Mouse (Mus musculus): Measurements from ENCODE around the gene P2rx3. TPM values are rescaled to one million over a fixed set of nuclear protein-coding genes. Genes with fewer than 3 reads are reported as not detected.

Gene P2rx3
- polyA plus RNA-seq, 1 experiment, result 0.42 TPM

DNA sequence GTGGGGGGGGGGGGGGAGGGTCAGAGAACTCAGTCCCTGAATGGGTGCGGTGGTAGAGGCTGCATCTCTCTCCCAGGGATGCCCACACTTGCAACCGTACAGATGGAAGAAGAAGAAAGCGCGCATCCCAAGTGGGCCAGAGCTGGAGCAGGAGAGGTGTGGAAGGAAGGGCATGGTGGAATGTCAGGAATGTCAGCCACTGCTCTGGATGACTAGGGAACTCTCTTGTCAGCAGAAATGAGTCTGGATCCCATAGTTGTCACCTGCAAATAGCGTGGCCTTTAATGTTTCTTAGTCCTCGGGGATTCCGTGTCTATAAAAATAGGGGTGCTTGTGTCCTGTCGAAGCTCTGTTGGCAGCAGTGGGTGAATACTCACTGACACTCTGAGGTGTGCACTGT is 34.7 kb downstream of the P2rx3 start:
- no peak overlapping the region for H3K27ac ChIP-seq (ENCODE audit: insufficient read depth, low read depth, low read length)
- TF ChIP-seq POLR2A (IDR thresholded peaks at IDR 0.05; ENCODE audit: borderline replicate concordance, low read depth, low read length) (no peak), CTCF (IDR thresholded peaks at IDR 0.05; ENCODE audit: low read depth, low read length) (no peak)
- peaks cover 11% of the 10 kb centered on the region for H3K4me1 ChIP-seq (ENCODE audit: control insufficient read depth, insufficient read depth, low read length)
- H3K4me3 ChIP-seq (ENCODE audit: insufficient read depth, low read length), result no peak overlapping the region

DNA sequence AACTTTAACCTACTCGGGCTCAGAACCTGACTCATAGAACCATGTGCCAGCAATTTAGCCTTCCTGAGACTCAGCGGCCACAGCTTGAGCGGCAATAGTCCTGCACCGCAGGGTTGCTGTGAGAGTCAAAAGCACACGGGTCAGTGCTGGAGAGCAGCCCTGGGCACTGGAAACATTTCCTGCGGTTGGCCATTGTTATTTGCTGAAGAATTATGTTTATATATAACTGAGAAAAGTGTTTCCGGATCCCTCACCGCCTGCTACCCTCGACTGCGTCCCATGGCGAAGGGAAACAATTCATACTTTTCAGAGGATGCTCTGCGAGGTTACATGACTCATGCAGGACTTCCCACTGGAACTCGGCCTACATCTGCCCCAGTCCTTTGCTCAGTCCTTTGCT is 35.8 kb downstream of the P2rx3 start:
- Histone ChIP-seq H3K4me3 (ENCODE audit: insufficient read depth, low read length) (no peak overlapping the region), H3K27ac (ENCODE audit: insufficient read depth, low read depth, low read length) (no peak overlapping the region), H3K4me1 (ENCODE audit: control insufficient read depth, insufficient read depth, low read length) (peaks cover 11% of the 10 kb centered on the region)
- no peak for TF ChIP-seq POLR2A (IDR thresholded peaks at IDR 0.05; ENCODE audit: borderline replicate concordance, low read depth, low read length)
- no peak for TF ChIP-seq CTCF (IDR thresholded peaks at IDR 0.05; ENCODE audit: low read depth, low read length)

DNA sequence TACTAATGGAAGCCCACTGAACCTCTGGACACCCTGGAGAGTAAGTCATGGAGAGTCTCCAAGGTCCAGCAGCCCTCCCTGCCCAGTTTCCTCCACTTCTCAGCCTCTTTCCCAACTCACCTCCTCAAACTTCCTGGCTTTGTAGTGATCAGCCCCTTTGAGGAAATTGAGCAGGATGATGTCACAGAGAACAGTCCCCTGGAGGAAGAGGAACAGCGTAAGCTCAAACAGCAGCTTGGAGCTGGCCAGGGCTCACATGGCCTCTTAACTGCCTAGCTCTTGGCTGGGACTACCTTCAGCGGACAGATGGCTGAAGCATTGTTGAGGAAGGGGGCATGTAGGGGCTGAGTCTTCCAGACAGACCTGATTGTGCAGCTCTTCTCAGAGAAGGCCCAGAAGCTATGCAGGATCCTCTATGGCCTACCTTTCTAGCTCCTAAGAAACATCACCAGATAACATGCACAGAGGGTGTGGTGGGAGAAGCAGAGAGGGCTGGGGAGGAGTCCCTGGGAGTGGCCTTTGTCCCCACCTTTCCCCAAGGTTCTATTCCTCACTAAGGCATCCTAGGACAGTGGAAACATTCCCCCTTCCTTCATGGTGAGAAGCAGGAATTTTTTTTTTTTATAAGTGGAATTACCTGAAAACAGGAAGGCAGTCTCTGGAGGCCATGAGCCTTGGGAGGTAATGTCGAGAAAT is 37.6 kb downstream of the P2rx3 start:
- H3K4me1 ChIP-seq (ENCODE audit: control insufficient read depth, insufficient read depth, low read length), result peaks cover 11% of the 10 kb centered on the region
- 0 out of 2 replicates have a peak overlapping the region, but pooled peaks have one; percentile 21 for H3K27ac ChIP-seq (ENCODE audit: insufficient read depth, low read depth, low read length)
- H3K4me3 ChIP-seq (ENCODE audit: insufficient read depth, low read length), result no peak overlapping the region
- TF ChIP-seq POLR2A (IDR thresholded peaks at IDR 0.05; ENCODE audit: borderline replicate concordance, low read depth, low read length) (no peak), CTCF (IDR thresholded peaks at IDR 0.05; ENCODE audit: low read depth, low read length) (no peak)

DNA sequence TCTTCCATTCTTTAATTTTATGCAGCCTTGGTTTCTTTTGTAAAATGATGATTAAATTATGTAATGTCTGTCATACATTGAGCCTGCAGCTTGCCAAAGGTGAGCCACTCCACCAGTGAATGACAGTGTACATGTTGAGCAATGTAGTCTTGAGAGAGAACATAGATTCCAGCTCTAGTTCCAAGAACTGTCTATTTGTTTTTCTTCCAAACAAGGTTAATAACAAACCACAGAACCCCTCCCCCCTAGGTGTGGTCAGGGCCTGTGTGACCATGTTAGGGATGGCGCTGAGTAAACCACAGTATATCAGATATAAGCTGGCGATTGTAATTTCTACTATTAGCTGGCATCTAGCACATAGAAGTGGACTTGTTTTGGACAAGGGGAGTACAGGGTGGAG is 40.9 kb downstream of the P2rx3 start:
- Histone ChIP-seq H3K4me1 (ENCODE audit: control insufficient read depth, insufficient read depth, low read length) (peaks cover 11% of the 10 kb centered on the region), H3K4me3 (ENCODE audit: insufficient read depth, low read length) (no peak overlapping the region), H3K27ac (ENCODE audit: insufficient read depth, low read depth, low read length) (no peak overlapping the region)
- TF ChIP-seq POLR2A (IDR thresholded peaks at IDR 0.05; ENCODE audit: borderline replicate concordance, low read depth, low read length) (no peak), CTCF (IDR thresholded peaks at IDR 0.05; ENCODE audit: low read depth, low read length) (no peak)

DNA sequence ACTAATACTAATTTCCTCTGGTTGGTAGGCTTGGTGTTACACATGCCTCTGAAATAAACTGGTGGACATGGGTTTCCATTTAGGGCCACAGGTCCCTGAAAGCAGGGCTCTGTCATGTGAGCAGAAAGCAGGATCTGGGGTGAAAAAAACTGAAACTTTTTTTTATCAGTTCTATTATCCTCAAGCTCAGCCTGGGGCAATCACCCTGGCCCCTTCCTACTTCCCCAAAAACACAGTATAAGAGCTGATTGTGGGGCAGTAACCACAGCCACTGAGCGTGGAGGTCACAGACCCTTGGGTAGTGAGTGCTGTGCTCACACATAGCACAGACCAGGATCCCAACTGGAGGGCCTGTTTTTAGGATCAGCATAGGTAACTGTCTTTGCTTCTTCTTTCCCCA is 49.3 kb downstream of the P2rx3 start, which contains the start of gene Prg3:
TSS of gene Prg3 (plus strand) at position 286 of the 400 bp plus-strand sequence.
- Histone ChIP-seq H3K4me1 (ENCODE audit: control insufficient read depth, insufficient read depth, low read length) (no peaks in the 10 kb centered on the region), H3K4me3 (ENCODE audit: insufficient read depth, low read length) (no peak within 1 kb of the TSS), H3K27ac (ENCODE audit: insufficient read depth, low read depth, low read length) (no peak within 1 kb of the TSS)
- no peak for TF ChIP-seq CTCF (IDR thresholded peaks at IDR 0.05; ENCODE audit: low read depth, low read length)
- TF ChIP-seq POLR2A (IDR thresholded peaks at IDR 0.05; ENCODE audit: borderline replicate concordance, low read depth, low read length), result no peak

DNA sequence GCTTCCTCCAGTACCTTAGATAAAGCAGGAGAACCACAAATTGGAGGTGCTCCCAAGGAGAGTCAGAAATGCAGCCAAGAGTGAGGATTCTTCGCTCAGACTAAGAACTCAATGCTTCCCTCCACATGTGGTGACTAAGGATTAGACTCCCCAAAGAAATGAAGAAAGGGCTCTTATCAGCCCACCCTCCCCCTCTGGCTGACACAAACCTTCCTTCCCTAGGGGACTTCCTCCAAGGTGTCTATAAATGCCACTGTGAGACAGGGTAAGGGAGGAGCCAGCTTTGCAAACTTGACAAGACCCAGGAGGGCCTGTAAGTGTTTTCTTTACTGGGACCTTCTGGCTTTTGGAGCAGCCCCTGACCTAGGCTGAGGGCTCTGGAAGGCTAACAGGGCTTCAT is 57.1 kb downstream of the P2rx3 start, which contains the start of gene Prg2:
TSS of gene Prg2 (plus strand) at position 274 of the 400 bp plus-strand sequence.
- no peak within 1 kb of the TSS for H3K27ac ChIP-seq (ENCODE audit: insufficient read depth, low read depth, low read length)
- H3K4me3 ChIP-seq (ENCODE audit: insufficient read depth, low read length), result no peak within 1 kb of the TSS
- no peak for TF ChIP-seq POLR2A (IDR thresholded peaks at IDR 0.05; ENCODE audit: borderline replicate concordance, low read depth, low read length)
- TF ChIP-seq CTCF (IDR thresholded peaks at IDR 0.05; ENCODE audit: low read depth, low read length), result no peak
- H3K4me1 ChIP-seq (ENCODE audit: control insufficient read depth, insufficient read depth, low read length), result no peaks in the 10 kb centered on the region

DNA sequence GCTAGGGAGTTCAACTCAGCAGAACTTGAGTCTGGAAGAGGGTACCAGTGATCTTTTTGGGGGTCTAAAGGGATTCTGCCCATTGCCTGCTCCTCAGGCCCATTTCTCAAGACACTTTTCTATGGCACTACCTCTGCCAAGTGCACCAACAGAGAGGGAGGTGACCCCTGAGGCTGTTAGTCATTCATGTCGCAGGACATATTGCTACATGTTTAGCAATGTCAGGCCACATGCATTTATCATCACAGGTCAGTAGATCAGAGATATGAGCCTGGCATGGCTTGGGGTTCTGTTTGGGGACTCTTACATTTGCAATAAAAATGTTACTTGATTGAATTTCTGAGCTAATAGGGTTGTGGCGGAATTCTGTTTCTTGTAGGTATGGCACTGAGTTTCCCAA is 61.7 kb downstream of the P2rx3 start:
- H3K4me3 ChIP-seq (ENCODE audit: insufficient read depth, low read length), result no peak overlapping the region
- no peak overlapping the region for H3K27ac ChIP-seq (ENCODE audit: insufficient read depth, low read depth, low read length)
- no peaks in the 10 kb centered on the region for H3K4me1 ChIP-seq (ENCODE audit: control insufficient read depth, insufficient read depth, low read length)
- no peak for TF ChIP-seq POLR2A (IDR thresholded peaks at IDR 0.05; ENCODE audit: borderline replicate concordance, low read depth, low read length)
- no peak for TF ChIP-seq CTCF (IDR thresholded peaks at IDR 0.05; ENCODE audit: low read depth, low read length)

DNA sequence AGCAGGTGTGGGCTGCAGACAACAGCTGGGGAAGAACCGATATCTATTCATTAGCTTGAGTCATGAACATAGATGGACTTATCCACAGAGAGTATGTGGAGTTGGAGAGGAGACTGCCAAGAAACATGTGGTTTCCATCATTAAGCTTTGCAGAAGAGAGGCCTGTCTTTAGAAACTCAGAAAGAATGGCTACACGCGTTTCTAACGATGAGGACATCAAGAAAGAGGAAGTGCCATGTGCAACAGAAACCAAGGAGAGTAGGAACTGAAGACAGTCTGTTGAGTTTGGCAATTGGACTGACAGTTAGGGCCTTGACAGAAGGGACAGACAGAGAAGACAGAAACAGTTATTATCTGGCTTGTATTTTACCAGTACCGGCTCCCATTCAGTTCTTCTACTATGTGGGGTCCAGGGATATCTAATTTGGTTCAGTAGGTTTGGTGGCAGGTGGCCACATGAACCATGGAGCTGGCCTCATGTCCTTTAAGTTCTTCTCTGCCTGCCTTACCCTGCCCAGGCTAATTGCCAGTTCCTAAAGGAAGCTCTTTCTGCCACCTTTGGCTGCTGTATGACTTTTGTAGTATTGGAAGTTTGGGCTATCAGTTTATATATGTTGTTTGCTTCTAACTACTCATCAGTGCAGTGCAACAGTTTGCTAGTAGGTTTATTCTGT is 69.8 kb downstream of the P2rx3 start:
- peak overlapping the region; percentile 25; the same call in 1 of the 2 replicates for H3K27ac ChIP-seq (ENCODE audit: insufficient read depth, low read depth, low read length)
- no peak overlapping the region for H3K4me3 ChIP-seq (ENCODE audit: insufficient read depth, low read length)
- TF ChIP-seq CTCF (IDR thresholded peaks at IDR 0.05; ENCODE audit: low read depth, low read length) (no peak), POLR2A (IDR thresholded peaks at IDR 0.05; ENCODE audit: borderline replicate concordance, low read depth, low read length) (no peak)
- H3K4me1 ChIP-seq (ENCODE audit: control insufficient read depth, insufficient read depth, low read length), result peaks cover 6% of the 10 kb centered on the region

DNA sequence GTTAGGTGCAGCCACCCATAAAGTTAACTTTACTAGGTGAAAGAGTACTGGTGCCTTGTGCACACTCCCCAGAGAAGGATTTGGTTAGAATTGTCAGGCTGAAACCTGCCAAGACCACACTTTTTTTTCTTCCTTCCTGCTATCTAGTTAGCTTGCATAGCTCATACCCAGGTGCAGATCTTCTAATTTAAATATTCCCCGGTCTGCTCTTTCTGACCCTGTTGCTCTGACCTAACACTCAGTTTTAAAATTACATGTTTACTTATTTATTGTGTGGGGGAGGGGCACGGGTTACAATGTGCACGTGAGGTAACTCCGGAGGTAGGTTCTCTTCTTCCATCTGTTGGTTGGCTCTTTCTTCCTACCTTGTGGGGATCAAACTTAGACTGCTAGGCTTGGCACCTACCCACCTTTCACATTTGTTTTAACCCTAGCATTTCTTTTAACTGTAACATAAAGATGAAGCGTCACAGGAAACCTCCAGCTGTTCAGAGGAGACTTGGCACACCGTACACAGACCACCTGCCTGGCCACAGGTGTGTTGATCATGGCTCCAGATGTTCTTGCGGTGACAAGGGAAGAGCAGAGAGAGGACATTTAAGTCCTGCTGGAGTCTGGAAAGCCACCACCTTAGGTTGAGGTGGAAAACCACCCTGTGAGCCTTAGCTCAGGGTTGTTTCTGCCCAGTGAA is 73.0 kb downstream of the P2rx3 start:
- peaks cover 6% of the 10 kb centered on the region for H3K4me1 ChIP-seq (ENCODE audit: control insufficient read depth, insufficient read depth, low read length)
- no peak overlapping the region for H3K27ac ChIP-seq (ENCODE audit: insufficient read depth, low read depth, low read length)
- H3K4me3 ChIP-seq (ENCODE audit: insufficient read depth, low read length), result no peak overlapping the region
- TF ChIP-seq CTCF (IDR thresholded peaks at IDR 0.05; ENCODE audit: low read depth, low read length) (no peak), POLR2A (IDR thresholded peaks at IDR 0.05; ENCODE audit: borderline replicate concordance, low read depth, low read length) (no peak)

Data from bone marrow macrophage, adult 2 months (primary cell).